Mouse (Mus musculus): ENCODE measurements around the gene Tarsl2.
A peak's percentile ranks its signal among the peaks of the same experiment; 100 is the strongest.

The Tarsl2 gene

DNA sequence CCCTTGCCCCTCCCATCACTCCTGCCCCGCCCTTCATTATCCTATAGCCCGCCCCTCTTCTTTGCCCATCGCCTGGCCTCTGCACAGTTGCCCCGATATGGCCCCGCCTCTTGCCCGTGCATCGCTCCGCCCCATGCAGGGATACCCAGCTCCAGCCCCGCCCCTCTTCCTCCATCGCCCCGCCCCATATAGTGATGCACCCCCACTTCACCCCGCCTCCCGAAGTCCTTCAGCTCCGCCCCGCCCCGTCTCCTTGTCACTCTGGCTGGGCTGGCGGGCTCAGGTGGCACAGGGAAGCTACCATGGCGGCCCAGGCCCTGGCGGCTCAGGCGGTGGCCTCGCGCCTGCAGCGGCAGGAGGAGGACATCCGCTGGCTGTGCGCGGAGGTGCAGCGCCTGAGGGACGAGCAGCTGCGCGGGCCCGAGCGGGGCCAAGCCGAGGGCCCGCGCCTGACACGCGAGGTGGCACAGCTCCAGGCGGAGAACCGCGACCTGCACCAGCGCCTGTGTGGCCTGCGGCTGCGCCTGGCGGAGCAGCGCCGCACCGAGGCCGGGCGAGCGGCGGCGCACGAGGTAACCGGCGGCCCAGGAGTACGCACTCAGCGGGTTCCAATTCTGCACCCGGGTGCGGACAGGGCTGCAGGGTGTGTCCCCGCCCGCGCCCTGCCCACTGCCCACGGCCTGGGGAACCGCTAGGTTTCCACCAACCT lies at the start of gene Tarsl2:
Tarsl2 (plus strand) TSS at position 256 of the 709 bp plus-strand sequence.
- DNase-seq, result peak; percentile 98

GRCm38 (mm10) chr7:65606124-65606523 lies 38.6 kb upstream of the Tarsl2 start:
- no peak for DNase-seq

- no peak for DNase-seq
Measured at GRCm38 (mm10) chr7:65607003-65607402, 37.7 kb upstream of the Tarsl2 start.

DNA sequence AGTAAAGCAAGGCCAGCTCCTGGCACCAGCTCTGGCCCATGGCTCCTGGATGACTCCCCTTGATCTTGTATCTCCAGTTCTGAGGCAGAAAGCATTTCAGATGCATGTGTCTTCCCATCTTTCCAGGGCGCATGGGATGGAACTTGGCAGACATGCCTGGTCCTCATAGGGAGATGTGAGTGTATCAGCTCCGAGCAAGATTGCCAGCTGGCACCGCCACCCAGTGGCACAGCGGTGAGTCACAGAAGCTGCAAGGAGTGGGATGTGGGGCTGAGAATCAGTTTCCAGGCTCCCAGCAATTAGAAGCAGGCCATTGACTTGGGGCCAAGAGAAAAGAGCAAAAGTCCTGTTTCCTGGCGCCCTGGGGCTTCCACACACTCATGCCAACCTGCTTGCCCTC lies 34.5 kb upstream of the Tarsl2 start:
- DNase-seq, result peak; percentile 90

DNA sequence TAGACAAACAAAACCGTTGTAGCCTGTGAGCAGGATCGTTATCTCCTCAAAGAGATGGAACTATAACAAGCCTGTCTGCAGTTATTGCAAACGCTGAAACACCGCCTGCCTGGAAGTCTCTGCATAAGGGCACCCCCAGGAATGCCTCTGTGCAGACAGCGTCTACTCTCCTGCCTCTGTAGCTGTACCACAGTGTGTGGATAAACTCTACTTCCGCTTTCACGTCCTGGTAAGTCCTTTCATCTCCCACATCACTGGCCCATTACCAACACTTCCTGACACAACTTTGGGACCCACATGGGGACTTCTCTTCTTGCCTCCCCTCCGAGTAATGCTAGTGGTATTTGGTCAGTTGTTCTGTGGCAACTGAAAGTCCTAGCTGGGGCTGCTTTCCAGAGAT lies 34.0 kb upstream of the Tarsl2 start:
- no peak for DNase-seq

- no peak for DNase-seq
Measured at GRCm38 (mm10) chr7:65611298-65611697, 33.4 kb upstream of the Tarsl2 start.

DNA sequence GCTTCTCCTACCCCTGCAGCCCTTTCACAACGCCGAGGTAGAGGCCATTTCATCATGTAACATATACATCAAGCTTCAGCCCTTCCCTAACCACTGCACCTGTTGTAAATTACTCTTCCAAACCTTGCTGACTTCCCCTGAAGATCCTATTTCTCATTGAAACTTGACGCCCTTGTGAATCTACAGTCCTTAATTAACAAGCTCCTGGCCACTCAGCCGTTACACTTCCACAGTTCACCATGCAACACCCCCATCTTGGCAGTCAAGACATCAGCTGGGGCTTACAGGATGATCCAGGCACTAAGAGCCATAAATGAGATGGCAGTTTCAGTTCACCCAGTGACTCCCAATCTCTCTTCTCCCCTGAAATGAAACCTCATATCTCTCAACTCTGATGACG lies 31.0 kb upstream of the Tarsl2 start:
- DNase-seq, result no peak

GRCm38 (mm10) chr7:65618751-65619150 lies 25.9 kb upstream of the Tarsl2 start:
- no peak for DNase-seq

DNA sequence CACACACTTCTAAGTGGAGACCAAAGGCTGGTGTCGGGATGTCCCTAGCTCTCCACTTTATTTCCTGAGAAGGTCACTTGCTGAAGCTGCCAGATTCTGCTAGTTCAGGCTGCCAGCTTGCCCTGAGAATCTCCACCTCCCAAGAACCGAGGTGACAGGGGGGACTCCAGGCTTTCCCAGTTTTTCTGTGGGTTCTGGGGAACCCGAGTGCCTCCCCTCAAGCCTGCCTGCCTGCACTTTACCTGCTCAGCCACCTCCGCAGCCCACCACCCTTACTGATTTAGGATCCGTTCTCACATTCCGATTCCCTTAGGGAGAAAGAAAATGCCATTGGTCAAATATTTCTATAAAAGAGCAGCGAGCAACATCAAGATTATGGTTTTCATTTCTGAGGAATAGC lies 24.0 kb upstream of the Tarsl2 start:
- no peak for DNase-seq

- no peak for DNase-seq
Measured at GRCm38 (mm10) chr7:65623330-65623729, 21.4 kb upstream of the Tarsl2 start.

- DNase-seq, result no peak
Measured at GRCm38 (mm10) chr7:65625528-65625927, 19.2 kb upstream of the Tarsl2 start.

GRCm38 (mm10) chr7:65629846-65630245 lies 14.9 kb upstream of the Tarsl2 start:
- no peak for DNase-seq

GRCm38 (mm10) chr7:65630661-65631060 lies 14.0 kb upstream of the Tarsl2 start:
- no peak for DNase-seq

DNA sequence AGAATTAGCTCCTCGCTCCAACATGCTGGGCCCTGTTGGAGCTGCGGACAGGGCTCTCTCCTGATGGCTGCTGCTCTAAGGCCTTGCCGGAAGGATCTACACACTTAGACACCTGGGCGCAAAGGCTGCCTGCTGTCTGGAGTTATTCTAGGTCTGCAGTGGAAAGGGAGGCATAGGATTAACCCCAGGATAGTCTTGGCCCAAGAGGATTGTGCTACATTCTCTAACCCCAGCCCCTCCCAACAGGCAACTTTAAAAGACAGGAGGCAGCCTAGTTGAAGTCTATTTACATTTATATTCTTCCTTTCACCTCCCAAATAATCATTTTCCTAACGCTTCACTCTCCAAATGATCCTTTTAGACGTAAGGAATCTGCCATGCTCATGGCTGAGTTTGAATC lies 8.9 kb upstream of the Tarsl2 start:
- no peak for DNase-seq

- no peak for DNase-seq
Measured at GRCm38 (mm10) chr7:65636356-65636880, 8.3 kb upstream of the Tarsl2 start.

DNA sequence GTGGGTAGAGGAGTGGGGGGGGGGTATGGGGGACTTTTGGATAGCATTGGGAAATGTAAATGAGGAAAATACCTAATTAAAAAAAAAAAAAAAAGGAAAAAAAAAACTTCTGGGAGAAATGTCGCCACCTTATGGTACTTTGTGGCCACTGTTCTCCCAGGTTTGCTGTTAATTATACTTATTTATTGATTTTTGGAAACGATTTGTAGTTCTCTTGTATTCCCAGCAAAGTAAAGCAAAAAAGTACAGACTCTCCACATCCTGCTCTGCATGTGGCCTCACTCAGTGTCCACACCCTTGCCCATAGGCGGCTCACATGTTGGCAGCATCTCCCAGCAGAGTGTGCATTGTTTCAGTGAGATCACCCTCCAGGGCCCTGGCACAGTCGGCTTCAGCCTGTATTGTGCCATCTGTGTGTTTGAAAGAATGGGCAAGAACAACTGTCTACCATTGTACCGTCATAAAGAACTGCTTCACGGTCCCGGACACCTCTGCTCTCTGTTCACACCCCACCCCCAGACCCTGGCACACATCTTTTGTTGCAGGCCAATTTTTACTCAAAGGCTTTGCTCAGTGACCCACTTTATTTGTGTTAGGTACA lies 6.4 kb upstream of the Tarsl2 start:
- DNase-seq, result peak; percentile 20

DNA sequence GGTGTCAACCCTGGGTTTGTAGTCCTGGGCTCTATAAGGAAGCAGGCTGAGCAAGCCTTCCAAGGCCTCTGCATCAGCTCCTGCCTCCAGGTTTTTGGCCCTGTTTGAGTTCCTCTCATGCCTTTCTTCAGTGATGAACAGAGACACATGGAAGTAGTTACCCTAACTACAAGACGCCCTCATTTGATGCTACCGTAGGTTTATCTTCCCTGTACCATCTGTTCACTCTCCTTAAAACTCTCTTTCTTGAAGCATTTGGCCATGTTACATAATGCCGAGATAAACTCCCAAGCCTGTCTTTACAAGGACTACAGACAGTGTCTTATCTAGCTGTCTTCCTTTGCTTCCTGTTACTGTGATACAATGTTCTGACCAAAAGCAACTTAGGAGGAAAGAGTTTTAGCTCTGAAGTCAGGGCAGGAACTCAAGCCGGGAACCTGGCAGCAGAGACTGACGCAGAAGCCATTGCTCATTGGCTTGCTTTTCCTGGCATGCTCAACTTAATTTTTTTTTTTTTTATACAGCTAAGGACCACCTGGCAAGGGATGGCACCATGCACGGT lies 4.8 kb upstream of the Tarsl2 start:
- DNase-seq, result no peak

- no peak for DNase-seq
Measured at GRCm38 (mm10) chr7:65640672-65641071, 4.0 kb upstream of the Tarsl2 start.

GRCm38 (mm10) chr7:65642371-65643304 lies 2.1 kb upstream of the Tarsl2 start:
- peak; percentile 31 for DNase-seq

DNA sequence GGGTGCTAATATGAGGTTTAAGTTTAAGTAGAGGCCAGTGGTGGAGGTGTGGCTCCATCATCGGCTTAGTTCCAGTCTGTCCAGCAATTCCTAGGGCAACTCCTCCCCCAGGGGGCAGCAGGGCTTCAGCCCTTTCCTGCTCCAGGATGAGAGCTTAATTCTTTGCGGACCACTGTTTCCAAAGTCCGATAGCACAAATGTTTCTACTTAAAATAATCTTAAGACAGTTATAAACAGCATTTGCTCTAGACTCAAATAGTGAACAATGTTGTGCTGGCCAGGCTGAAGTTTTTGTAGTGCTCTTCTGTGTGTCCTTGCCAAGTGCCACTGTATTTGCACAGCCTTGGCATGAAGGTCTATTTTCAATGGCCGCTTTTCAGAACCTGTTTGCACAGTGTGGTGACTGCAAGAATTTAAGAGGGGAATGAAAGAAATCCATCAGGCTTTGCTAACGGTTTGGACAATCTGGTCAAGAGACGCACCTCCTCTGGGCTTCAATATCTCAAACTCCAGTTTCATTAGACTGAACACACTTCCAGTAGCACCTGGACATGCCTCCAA lies 757 bp upstream of the Tarsl2 start:
- no peak for DNase-seq

DNA sequence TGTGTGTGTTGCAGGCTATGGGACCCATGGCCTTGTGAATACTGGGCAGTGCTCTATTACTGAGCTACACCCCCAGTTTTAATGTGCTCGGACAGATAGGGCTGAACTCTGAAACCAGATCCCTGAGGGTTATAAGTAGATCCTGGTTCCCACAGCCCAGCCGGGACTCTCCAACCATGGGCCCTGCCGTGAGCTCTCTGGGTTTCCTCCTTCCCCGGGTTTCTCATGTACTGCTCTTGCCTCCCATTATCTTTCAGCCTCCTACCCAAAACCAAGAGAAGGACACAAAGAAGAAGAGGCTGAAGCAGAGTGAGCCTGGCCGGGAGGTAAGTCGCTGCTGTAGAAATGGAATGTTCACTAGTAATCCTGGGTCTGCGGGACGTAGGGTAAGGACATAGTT lies 1.3 kb downstream of the Tarsl2 start:
- DNase-seq, result peak; percentile 19

GRCm38 (mm10) chr7:65650662-65651061 lies 6.0 kb downstream of the Tarsl2 start:
- no peak for DNase-seq
